Mouse (Mus musculus) CD4-positive, CD25-positive, alpha-beta regulatory T cell, adult 4 months (primary cell): ENCODE measurements around the gene Tnfrsf13c. TPM values are rescaled to one million over a fixed set of nuclear protein-coding genes. Genes with fewer than 3 reads are reported as not detected.

Experiments
- ATAC-seq: one replicate; pipeline ENCODE4 v1.8.0; 2017
- polyA plus RNA-seq, 2 experiments: library from polyadenylated mRNA; unstranded; fragments of 100-300 nt; shearing (Covaris generic); gene quantifications; one replicate each; pipeline ENCODE4 v1.2.1; 2017

Gene Tnfrsf13c
- polyA plus RNA-seq, 2 experiments from 2014 or later: 2.2 to 10.5 TPM

GRCm38 (mm10) chr15:82229542-82230045 lies 5.4 kb upstream of the Tnfrsf13c start:
- ATAC-seq: no peak

- no peak for ATAC-seq
Observed at GRCm38 (mm10) chr15:82225769-82226168, 1.6 kb upstream of the Tnfrsf13c start.

GRCm38 (mm10) chr15:82224602-82225215 lies 540 bp upstream of the Tnfrsf13c start:
- no peak for ATAC-seq

GRCm38 (mm10) chr15:82223251-82223650 lies 918 bp downstream of the Tnfrsf13c start:
- ATAC-seq: no peak

GRCm38 (mm10) chr15:82221104-82221860 lies 2.9 kb downstream of the Tnfrsf13c start:
- ATAC-seq: no peak

- ATAC-seq: no peak
Observed at GRCm38 (mm10) chr15:82220003-82220675, 4.0 kb downstream of the Tnfrsf13c start.

GRCm38 (mm10) chr15:82218778-82219666 lies 5.1 kb downstream of the Tnfrsf13c start:
- ATAC-seq: no peak

- ATAC-seq: no peak
Observed at GRCm38 (mm10) chr15:82217980-82218379, 6.2 kb downstream of the Tnfrsf13c start.

GRCm38 (mm10) chr15:82217039-82217438 lies 7.1 kb downstream of the Tnfrsf13c start:
- ATAC-seq: no peak

GRCm38 (mm10) chr15:82216142-82216827 lies 7.9 kb downstream of the Tnfrsf13c start:
- no peak for ATAC-seq

- ATAC-seq: no peak
Observed at GRCm38 (mm10) chr15:82215332-82216046, 8.7 kb downstream of the Tnfrsf13c start.

GRCm38 (mm10) chr15:82213222-82213621 lies 10.9 kb downstream of the Tnfrsf13c start:
- no peak for ATAC-seq

GRCm38 (mm10) chr15:82212752-82213063 lies 11.5 kb downstream of the Tnfrsf13c start, which contains the start of gene Shisa8:
Shisa8 (minus strand) TSS chr15:82212815.
- ATAC-seq: no peak

- no peak for ATAC-seq
Observed at GRCm38 (mm10) chr15:82211911-82212751, 12.0 kb downstream of the Tnfrsf13c start.

GRCm38 (mm10) chr15:82211281-82211680 lies 12.9 kb downstream of the Tnfrsf13c start:
- no peak for ATAC-seq

GRCm38 (mm10) chr15:82210801-82211200 lies 13.4 kb downstream of the Tnfrsf13c start:
- no peak for ATAC-seq

GRCm38 (mm10) chr15:82209295-82210050 lies 14.7 kb downstream of the Tnfrsf13c start:
- no peak for ATAC-seq

- ATAC-seq: no peak
Observed at GRCm38 (mm10) chr15:82208307-82208706, 15.9 kb downstream of the Tnfrsf13c start.

GRCm38 (mm10) chr15:82207504-82208219 lies 16.5 kb downstream of the Tnfrsf13c start:
- no peak for ATAC-seq
